Mouse (Mus musculus) central nervous system, embryonic 14 days (tissue): ENCODE data around the gene 4930447C04Rik. TPM values are rescaled to one million over a fixed set of nuclear protein-coding genes. Genes with fewer than 3 reads are reported as not detected.

ENCODE experiments used
- polyA plus RNA-seq: library from polyadenylated mRNA; depleted of rRNA; stranded (reverse); fragments of >200 nt; gene quantifications from 2 replicates; pipeline ENCODE4 v1.2.3, GENCODE M21; 2012; rRNA removed

The 4930447C04Rik gene
- polyA plus RNA-seq: 9.0 and 10.5 TPM in 2 replicates

GRCm38 (mm10) chr12:72940071-72940821 is at the start of gene 4930447C04Rik:
4930447C04Rik (minus strand) TSS chr12:72940774.

GRCm38 (mm10) chr12:72939616-72940015 is 958 bp downstream of the 4930447C04Rik start, which contains the start of gene Six6:
Six6 (plus strand) TSS chr12:72939892.

Other genes with a start within 250 kb of the 4930447C04Rik start
- 116 and 121 TPM in 2 replicates for gene Ppm1a, start 183.3 kb downstream of the 4930447C04Rik start, polyA plus RNA-seq
- gene Six6, start 882 bp downstream of the 4930447C04Rik start, polyA plus RNA-seq: 1.00 and 1.1 TPM in 2 replicates
- gene Six1, start 113.1 kb upstream of the 4930447C04Rik start, polyA plus RNA-seq: 2.6 and 13.3 TPM in 2 replicates
- 1.0 and 2.1 TPM in 2 replicates for gene Six4, start 172.7 kb upstream of the 4930447C04Rik start, polyA plus RNA-seq
- 19.6 and 21.4 TPM in 2 replicates for gene Mnat1, start 182.9 kb upstream of the 4930447C04Rik start, polyA plus RNA-seq